Mouse (Mus musculus) forebrain, embryonic 13.5 days (tissue): Measurements from ENCODE around the gene Hs6st1. TPM values are rescaled to one million over a fixed set of nuclear protein-coding genes. Genes with fewer than 3 reads are reported as not detected.

Source experiments
- ATAC-seq: fragments of 200-750 bp; cut with Nextera tagmentation; 2 replicates; pipeline ENCODE4 v1.8.0; 2017
- H3K27ac ChIP-seq: fragments of 300-500 bp; sonication (generic); 2 replicates; pipeline ENCODE4 v1.5.1; 2015; ENCODE audit warnings: inconsistent platforms, mild to moderate bottlenecking, moderate library complexity
- H3K27me3 ChIP-seq: fragments of 300-500 bp; sonication (generic); 2 replicates; pipeline ENCODE4 v1.6.1; 2015; ENCODE audit warnings: mild to moderate bottlenecking, inconsistent platforms
- H3K36me3 ChIP-seq: fragments of 300-500 bp; sonication (generic); 2 replicates; pipeline ENCODE4 v1.6.1; 2015; ENCODE audit warnings: mild to moderate bottlenecking, inconsistent platforms; ENCODE audit not compliant: poor library complexity, severe bottlenecking
- H3K4me1 ChIP-seq: fragments of 300-500 bp; sonication (generic); 2 replicates; pipeline ENCODE4 v1.6.1; 2015; ENCODE audit warnings: inconsistent platforms
- H3K4me2 ChIP-seq: fragments of 300-500 bp; sonication (generic); 2 replicates; pipeline ENCODE4 v1.6.1; 2015; ENCODE audit warnings: inconsistent platforms, mild to moderate bottlenecking, moderate library complexity
- H3K4me3 ChIP-seq: fragments of 300-500 bp; sonication (generic); 2 replicates; pipeline ENCODE4 v1.5.1; 2015; ENCODE audit warnings: mild to moderate bottlenecking, inconsistent platforms
- H3K9ac ChIP-seq: fragments of 300-500 bp; sonication (generic); 2 replicates; pipeline ENCODE4 v1.6.1; 2015; ENCODE audit warnings: mild to moderate bottlenecking, inconsistent platforms
- H3K9me3 ChIP-seq: fragments of 300-500 bp; sonication (generic); replicated peaks from 2 replicates; pipeline ENCODE4 v1.6.1; 2016; ENCODE audit warnings: inconsistent platforms
- WGBS: fragments of 180-500 bp; shearing (Covaris S2); methylation state at CpG from one replicate; pipeline ENCODE4 v1.1.7; 2015; 5-methylcytosine and 5-hydroxymethylcytosine counted together
- polyA plus RNA-seq: library from polyadenylated mRNA; unstranded; fragments of >200 nt; fragmentation: Nextera tagmentation; extraction: Ambion mirVana; gene quantifications from 2 replicates; pipeline ENCODE4 v1.2.1, GENCODE M21; 2015

The Hs6st1 gene
- polyA plus RNA-seq, 1 experiment from 2014 or later: 5.2 TPM

GRCm38 (mm10) chr1:36066216-36066980 is 1.8 kb upstream of the Hs6st1 start:
- Histone ChIP-seq H3K4me2 (no peak overlapping the region), H3K9ac (no peak overlapping the region), H3K4me3 (no peak overlapping the region), H3K36me3 (no peaks in the 10 kb centered on the region), H3K27ac (no peak overlapping the region), H3K27me3 (peaks cover 22% of the 10 kb centered on the region; the same call in 1 of the 2 replicates), H3K9me3 (no peaks in the 10 kb centered on the region), H3K4me1 (peaks cover 44% of the 10 kb centered on the region)
- no peak for ATAC-seq
- WGBS: 91% methylated on average over 6 of the region's 6 CpGs

GRCm38 (mm10) chr1:36067201-36067600 is 999 bp upstream of the Hs6st1 start:
- H3K9ac ChIP-seq: no peak overlapping the region
- H3K4me3 ChIP-seq: no peak overlapping the region
- ATAC-seq: no peak
- peaks cover 17% of the 10 kb centered on the region; the same call in 1 of the 2 replicates for H3K27me3 ChIP-seq
- H3K4me1 ChIP-seq: peaks cover 52% of the 10 kb centered on the region
- no peak overlapping the region for H3K4me2 ChIP-seq
- WGBS: 62% methylated on average over 4 of the region's 4 CpGs
- no peaks in the 10 kb centered on the region for H3K36me3 ChIP-seq
- no peak overlapping the region for H3K27ac ChIP-seq
- H3K9me3 ChIP-seq: no peaks in the 10 kb centered on the region

- Histone ChIP-seq H3K27me3 (peaks cover 14% of the 10 kb centered on the region; the same call in 1 of the 2 replicates), H3K4me3 (peak overlapping the region; percentile 82), H3K9me3 (no peaks in the 10 kb centered on the region), H3K36me3 (no peaks in the 10 kb centered on the region), H3K4me1 (peaks cover 56% of the 10 kb centered on the region), H3K9ac (peak overlapping the region; percentile 85), H3K4me2 (peak overlapping the region; percentile 98), H3K27ac (no peak overlapping the region)
- WGBS: 18% methylated on average over 12 of the region's 12 CpGs
- ATAC-seq: no peak; the same call in 1 of the 2 replicates
Measured at GRCm38 (mm10) chr1:36067611-36068010, 589 bp upstream of the Hs6st1 start.

GRCm38 (mm10) chr1:36068531-36069120 is 426 bp downstream of the Hs6st1 start:
- H3K4me2 ChIP-seq: peak overlapping the region; percentile 98
- no peaks in the 10 kb centered on the region for H3K9me3 ChIP-seq
- H3K9ac ChIP-seq: peak overlapping the region; percentile 85
- ATAC-seq: no peak; the same call in 1 of the 2 replicates
- peak overlapping the region; percentile 82 for H3K4me3 ChIP-seq
- WGBS: 0% methylated on average over 47 of the region's 76 CpGs
- H3K27ac ChIP-seq: peak overlapping the region; percentile 66
- peaks cover 66% of the 10 kb centered on the region for H3K4me1 ChIP-seq
- peaks cover 14% of the 10 kb centered on the region; the same call in 1 of the 2 replicates for H3K27me3 ChIP-seq
- no peaks in the 10 kb centered on the region for H3K36me3 ChIP-seq

GRCm38 (mm10) chr1:36069291-36069771 is 1.1 kb downstream of the Hs6st1 start:
- WGBS: under 1% methylated on average over 13 of the region's 13 CpGs
- H3K4me1 ChIP-seq: peaks cover 64% of the 10 kb centered on the region
- H3K4me2 ChIP-seq: peak overlapping the region; percentile 98
- H3K9ac ChIP-seq: peak overlapping the region; percentile 85
- H3K36me3 ChIP-seq: no peaks in the 10 kb centered on the region
- no peak for ATAC-seq
- H3K27ac ChIP-seq: no peak overlapping the region
- peaks cover 14% of the 10 kb centered on the region; the same call in 1 of the 2 replicates for H3K27me3 ChIP-seq
- H3K9me3 ChIP-seq: no peaks in the 10 kb centered on the region
- H3K4me3 ChIP-seq: peak overlapping the region; percentile 82

GRCm38 (mm10) chr1:36070190-36070589 is 2.0 kb downstream of the Hs6st1 start:
- peak overlapping the region; percentile 82 for H3K4me3 ChIP-seq
- H3K36me3 ChIP-seq: no peaks in the 10 kb centered on the region
- no peaks in the 10 kb centered on the region for H3K9me3 ChIP-seq
- ATAC-seq: no peak
- peak overlapping the region; percentile 98 for H3K4me2 ChIP-seq
- WGBS: 42% methylated on average over 6 of the region's 6 CpGs
- H3K27me3 ChIP-seq: peaks cover 14% of the 10 kb centered on the region; the same call in 1 of the 2 replicates
- H3K4me1 ChIP-seq: peaks cover 60% of the 10 kb centered on the region
- peak overlapping the region; percentile 85 for H3K9ac ChIP-seq
- H3K27ac ChIP-seq: no peak overlapping the region

GRCm38 (mm10) chr1:36070740-36071139 is 2.5 kb downstream of the Hs6st1 start:
- no peak overlapping the region for H3K27ac ChIP-seq
- H3K9me3 ChIP-seq: no peaks in the 10 kb centered on the region
- WGBS: 39% methylated on average over 3 of the region's 3 CpGs
- peaks cover 13% of the 10 kb centered on the region; the same call in 1 of the 2 replicates for H3K27me3 ChIP-seq
- ATAC-seq: no peak
- peak overlapping the region; percentile 85 for H3K9ac ChIP-seq
- H3K4me1 ChIP-seq: peaks cover 60% of the 10 kb centered on the region
- H3K4me2 ChIP-seq: peak overlapping the region; percentile 98
- H3K36me3 ChIP-seq: 0 out of 2 replicates have a peak, but pooled peaks cover 5% of the 10 kb centered on the region
- peak overlapping the region; percentile 82 for H3K4me3 ChIP-seq

- whole genome bisulfite sequencing: 78% methylated on average over 7 of the region's 7 CpGs
- Histone ChIP-seq H3K27me3 (peaks cover 9% of the 10 kb centered on the region; the same call in 1 of the 2 replicates), H3K4me2 (peak overlapping the region; percentile 98), H3K9me3 (no peaks in the 10 kb centered on the region), H3K36me3 (0 out of 2 replicates have a peak, but pooled peaks cover 9% of the 10 kb centered on the region), H3K9ac (0 out of 2 replicates have a peak overlapping the region, but pooled peaks have one; percentile 22), H3K27ac (no peak overlapping the region), H3K4me1 (peaks cover 61% of the 10 kb centered on the region), H3K4me3 (peak overlapping the region; percentile 82)
- ATAC-seq: no peak
Measured at GRCm38 (mm10) chr1:36071176-36071575, 3.0 kb downstream of the Hs6st1 start.

GRCm38 (mm10) chr1:36071611-36072010 is 3.4 kb downstream of the Hs6st1 start:
- no peak for ATAC-seq
- Histone ChIP-seq H3K4me2 (peak overlapping the region; percentile 98), H3K36me3 (0 out of 2 replicates have a peak, but pooled peaks cover 9% of the 10 kb centered on the region)

GRCm38 (mm10) chr1:36072588-36073556 is 4.7 kb downstream of the Hs6st1 start:
- Histone ChIP-seq H3K4me2 (peak overlapping the region; percentile 98), H3K4me3 (no peak overlapping the region), H3K27ac (no peak overlapping the region), H3K4me1 (peaks cover 78% of the 10 kb centered on the region), H3K9ac (no peak overlapping the region), H3K9me3 (no peaks in the 10 kb centered on the region), H3K36me3 (0 out of 2 replicates have a peak, but pooled peaks cover 12% of the 10 kb centered on the region), H3K27me3 (no peaks in the 10 kb centered on the region)
- 67% methylated on average over 11 of the region's 11 CpGs for WGBS
- ATAC-seq: no peak

More at GRCm38 (mm10) chr1:36071611-36072010, 3.4 kb downstream of the Hs6st1 start:
- Histone ChIP-seq H3K27ac (no peak overlapping the region), H3K9me3 (no peaks in the 10 kb centered on the region), H3K27me3 (0 out of 2 replicates have a peak, but pooled peaks cover 6% of the 10 kb centered on the region), H3K4me3 (peak overlapping the region; percentile 82; the same call in 1 of the 2 replicates), H3K9ac (peak overlapping the region; percentile 22; the same call in 1 of the 2 replicates), H3K4me1 (peaks cover 66% of the 10 kb centered on the region)
- WGBS: 88% methylated on average over 3 of the region's 3 CpGs

- no peaks in the 10 kb centered on the region for H3K27me3 ChIP-seq
- H3K9ac ChIP-seq: no peak overlapping the region
- H3K4me1 ChIP-seq: peaks cover 80% of the 10 kb centered on the region
- no peaks in the 10 kb centered on the region for H3K9me3 ChIP-seq
- H3K27ac ChIP-seq: no peak overlapping the region
- 90% methylated on average over 8 of the region's 8 CpGs for WGBS
- H3K4me2 ChIP-seq: peak overlapping the region; percentile 98; the same call in 1 of the 2 replicates
- ATAC-seq: no peak
- 0 out of 2 replicates have a peak, but pooled peaks cover 15% of the 10 kb centered on the region for H3K36me3 ChIP-seq
- H3K4me3 ChIP-seq: no peak overlapping the region
Measured at GRCm38 (mm10) chr1:36073566-36073965, 5.4 kb downstream of the Hs6st1 start.
